Mouse (Mus musculus): Measurements from ENCODE around the gene Mgat4e.

Gene Mgat4e

DNA sequence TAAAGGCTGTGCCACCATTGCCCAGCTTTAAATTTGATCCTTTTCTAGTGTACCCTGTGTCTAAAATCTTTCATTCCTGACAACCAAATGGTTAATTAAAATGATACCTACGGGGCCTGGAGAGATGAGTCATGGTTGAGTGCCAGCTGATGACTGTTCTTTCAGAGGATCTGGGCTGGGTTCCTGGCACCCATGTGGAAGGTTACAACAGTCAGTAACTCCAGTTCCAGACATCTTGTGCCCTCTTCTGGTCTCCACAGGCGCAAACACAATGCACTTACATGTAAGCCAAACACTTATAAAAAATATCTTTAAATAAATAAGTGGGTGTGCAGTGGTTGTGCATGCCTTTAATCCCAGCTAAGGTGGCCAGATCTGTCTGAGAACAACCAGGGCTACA lies 56.0 kb downstream of the Mgat4e start:
- in situ Hi-C loops (cut with MboI; ENCODE audit: low pct_unique_long_range_greater_than_20kb in 1 of 2, low sequenced_read_pairs in 2 of 2, unreplicated experiment in 1 of 2), result no loop called here

DNA sequence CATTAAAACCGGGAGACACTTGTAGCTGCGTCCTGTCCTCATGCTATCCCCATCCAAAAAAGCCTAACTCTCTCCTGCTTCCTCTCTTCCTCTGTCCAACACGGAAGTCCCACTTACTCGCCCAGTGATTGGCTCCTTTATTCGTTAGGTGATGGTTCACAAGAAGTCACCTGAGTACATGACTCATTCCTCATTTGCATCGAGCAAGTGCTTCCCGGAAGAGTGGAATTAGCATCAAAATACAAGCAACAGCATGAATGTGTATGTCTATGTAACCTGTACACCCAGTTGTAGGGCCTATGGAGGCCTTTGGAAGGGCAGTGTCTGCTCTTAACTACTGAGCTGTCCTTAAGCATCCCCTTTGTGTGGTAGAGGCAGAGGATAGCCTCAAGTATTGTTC lies 57.2 kb downstream of the Mgat4e start:
- in situ Hi-C loops (cut with MboI; ENCODE audit: low pct_unique_long_range_greater_than_20kb in 1 of 2, low sequenced_read_pairs in 2 of 2, unreplicated experiment in 1 of 2), result no loop called here

Data from mouse embryonic stem cell (cell line).